Mouse (Mus musculus) forebrain, postnatal 0 days (tissue): Measurements from ENCODE around the gene Celsr1. TPM values are rescaled to one million over a fixed set of nuclear protein-coding genes. Genes with fewer than 3 reads are reported as not detected.
"Not testable (repeated sequence)": the region's sequence is repeated elsewhere in the genome, so short reads cannot be mapped to it uniquely, and the experiment has no call there.

Source experiments
- ATAC-seq: fragments of 200-750 bp; cut with Nextera tagmentation; 2 replicates; pipeline ENCODE4 v1.8.0; 2017; ENCODE audit warnings: mild to moderate bottlenecking, moderate library complexity
- DNase-seq: peaks from one replicate; pipeline ENCODE4 v3.0.0-alpha.2; 2015
- H3K27ac ChIP-seq: fragments of 300-500 bp; sonication (generic); 2 replicates; pipeline ENCODE4 v1.5.1; 2014; ENCODE audit warnings: low read depth, mild to moderate bottlenecking, antibody characterized with exemption, low read length, moderate library complexity, mixed read lengths
- H3K27me3 ChIP-seq: fragments of 300-500 bp; sonication (generic); 2 replicates; pipeline ENCODE4 v1.6.1; 2014; ENCODE audit warnings: mild to moderate bottlenecking, low read length, mixed read lengths; ENCODE audit not compliant: insufficient read depth
- H3K36me3 ChIP-seq: fragments of 300-500 bp; sonication (generic); 2 replicates; pipeline ENCODE4 v1.6.1; 2014; ENCODE audit warnings: mild to moderate bottlenecking, moderate library complexity; ENCODE audit not compliant: insufficient read depth
- H3K4me1 ChIP-seq: fragments of 300-500 bp; sonication (generic); 2 replicates; pipeline ENCODE4 v1.6.1; 2014; ENCODE audit warnings: antibody characterized with exemption; ENCODE audit not compliant: insufficient read depth
- H3K4me2 ChIP-seq: fragments of 300-500 bp; sonication (generic); 2 replicates; pipeline ENCODE4 v1.6.1; 2014; ENCODE audit warnings: low read depth, mild to moderate bottlenecking, moderate library complexity
- H3K4me3 ChIP-seq: fragments of 300-500 bp; sonication (generic); 2 replicates; pipeline ENCODE4 v1.5.1; 2014; ENCODE audit warnings: low read depth, low read length, mixed read lengths
- H3K9ac ChIP-seq: fragments of 300-500 bp; sonication (generic); 2 replicates; pipeline ENCODE4 v1.6.1; 2014; ENCODE audit warnings: mild to moderate bottlenecking
- H3K9me3 ChIP-seq: fragments of 300-500 bp; sonication (generic); 2 replicates; pipeline ENCODE4 v1.6.1; 2016; ENCODE audit warnings: low read length
- CTCF ChIP-seq: sonication (generic); IDR thresholded peaks from 2 replicates; pipeline ENCODE4 v1.5.1; 2016; ENCODE audit warnings: antibody characterized with exemption, control low read depth, low read depth
- WGBS: fragments of 180-500 bp; shearing (Covaris S2); extraction: QIAGEN DNeasy Blood & Tissue Kit; methylation state at CpG from one replicate; pipeline ENCODE4 v1.1.7; 2014; 5-methylcytosine and 5-hydroxymethylcytosine counted together
- polyA plus RNA-seq: library from polyadenylated mRNA; unstranded; fragments of >200 nt; fragmentation: Nextera tagmentation; extraction: Ambion mirVana; gene quantifications from 2 replicates; pipeline ENCODE4 v1.2.1, GENCODE M21; 2015
- total RNA-seq: library from RNA; depleted of rRNA; stranded (reverse); fragments of >200 nt; gene quantifications from 2 replicates; pipeline ENCODE4 v1.2.3, GENCODE M21; 2014

Celsr1 gene
- total and polyA plus RNA-seq, 2 experiments from 2014 or later: 0.97 to 13.0 TPM

DNA sequence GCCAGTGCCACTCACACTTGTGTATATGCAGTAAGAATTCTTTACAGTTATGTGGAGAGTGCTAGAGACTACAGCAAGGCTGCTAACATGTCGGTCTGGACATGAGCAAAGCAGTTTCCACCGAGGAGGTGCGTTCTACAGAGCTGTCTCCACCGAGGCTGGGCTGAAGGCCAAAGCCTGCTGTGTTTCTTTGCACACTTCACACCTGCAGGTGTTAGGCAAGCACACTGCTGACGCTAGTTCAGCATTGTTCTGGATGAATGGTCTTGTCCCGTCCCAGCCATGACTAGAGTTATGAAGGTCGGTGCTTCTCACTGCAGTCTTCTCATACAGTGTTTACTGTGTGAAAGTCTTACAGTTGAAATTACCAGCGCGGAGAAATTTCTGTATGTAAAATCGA is 141.6 kb downstream of the Celsr1 start:
- DNase-seq (no peak), ATAC-seq (no peak; the same call in 1 of the 2 replicates)
- Histone ChIP-seq H3K27ac (no peak overlapping the region), H3K4me2 (no peak overlapping the region), H3K4me3 (no peak overlapping the region), H3K9me3 (no peaks in the 10 kb centered on the region), H3K4me1 (no peaks in the 10 kb centered on the region), H3K9ac (no peak overlapping the region), H3K27me3 (no peaks in the 10 kb centered on the region), H3K36me3 (peaks cover 64% of the 10 kb centered on the region)
- no peak for TF ChIP-seq CTCF
- 47% methylated on average over 10 of the region's 10 CpGs for WGBS

- ATAC-seq (no peak), DNase-seq (no peak)
- H3K9ac ChIP-seq: no peak overlapping the region
- 87% methylated on average over 4 of the region's 4 CpGs for WGBS
- no peak overlapping the region for H3K4me3 ChIP-seq
- no peaks in the 10 kb centered on the region for H3K9me3 ChIP-seq
- H3K27ac ChIP-seq: no peak overlapping the region
- no peaks in the 10 kb centered on the region for H3K4me1 ChIP-seq
- H3K36me3 ChIP-seq: peaks cover 56% of the 10 kb centered on the region
- H3K4me2 ChIP-seq: no peak overlapping the region
- H3K27me3 ChIP-seq: no peaks in the 10 kb centered on the region
- TF ChIP-seq CTCF: no peak
Measured at GRCm38 (mm10) chr15:85889235-85889634, 144.3 kb downstream of the Celsr1 start.

DNA sequence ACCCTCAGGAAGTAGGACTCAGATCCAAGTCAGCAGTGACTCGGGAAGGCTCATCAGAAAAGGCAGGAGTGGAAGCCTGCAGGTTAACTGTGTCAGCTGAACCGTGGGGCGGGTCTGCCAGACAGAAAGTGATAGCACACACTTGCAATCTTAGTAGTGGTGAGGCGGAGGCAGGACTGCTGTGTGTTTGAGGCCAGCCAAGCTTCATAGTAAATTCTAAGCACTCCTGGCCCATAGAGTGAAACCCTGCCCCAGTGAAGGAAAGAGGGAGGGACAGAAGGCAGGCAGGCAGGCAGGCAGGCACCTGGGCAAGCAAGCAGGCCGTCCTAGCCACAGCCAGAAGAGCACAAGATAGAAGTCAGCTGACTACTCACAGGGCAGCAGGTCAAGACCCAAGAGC is 148.0 kb downstream of the Celsr1 start:
- Histone ChIP-seq H3K27ac (no peak overlapping the region), H3K27me3 (no peaks in the 10 kb centered on the region), H3K4me2 (no peak overlapping the region), H3K9me3 (no peaks in the 10 kb centered on the region), H3K4me1 (no peaks in the 10 kb centered on the region), H3K36me3 (peaks cover 50% of the 10 kb centered on the region), H3K9ac (no peak overlapping the region), H3K4me3 (no peak overlapping the region)
- ATAC-seq (no peak), DNase-seq (no peak)
- WGBS: 95% methylated on average over 5 of the region's 5 CpGs
- TF ChIP-seq CTCF: no peak

DNA sequence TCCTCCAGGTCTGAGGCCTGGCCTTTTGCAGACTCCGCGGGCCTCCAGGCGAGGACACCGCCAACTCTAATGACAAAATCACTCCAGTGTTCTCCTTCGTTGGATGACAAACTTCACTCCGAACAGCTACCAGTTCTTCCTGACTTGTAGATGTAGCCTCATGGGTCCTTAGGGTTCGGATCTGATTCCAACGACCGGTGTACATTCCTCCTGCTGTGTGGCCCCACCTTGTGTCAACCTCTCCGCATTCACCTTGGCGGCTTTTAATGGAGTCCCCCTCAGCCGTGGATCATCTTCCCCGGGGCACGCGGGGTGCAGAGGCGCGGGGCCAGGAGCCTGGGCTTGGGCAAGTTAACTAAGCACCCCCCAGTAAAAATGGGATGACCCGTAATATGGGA is 154.1 kb downstream of the Celsr1 start:
- ATAC-seq: peak; percentile 8; the same call in 1 of the 2 replicates
- peak overlapping the region; percentile 90 for H3K27ac ChIP-seq
- H3K4me1 ChIP-seq: peaks cover 7% of the 10 kb centered on the region; the same call in 1 of the 2 replicates
- TF ChIP-seq CTCF: no peak
- peak overlapping the region; percentile 81 for H3K4me3 ChIP-seq
- DNase-seq: no peak
- peaks cover 20% of the 10 kb centered on the region for H3K36me3 ChIP-seq
- no peaks in the 10 kb centered on the region for H3K9me3 ChIP-seq
- no peaks in the 10 kb centered on the region for H3K27me3 ChIP-seq
- peak overlapping the region; percentile 85 for H3K4me2 ChIP-seq
- peak overlapping the region; percentile 87 for H3K9ac ChIP-seq
- WGBS: under 1% methylated on average over 18 of the region's 18 CpGs

- Histone ChIP-seq H3K9me3 (no peaks in the 10 kb centered on the region), H3K9ac (peak within 1 kb of the TSS; percentile 87), H3K4me2 (peak within 1 kb of the TSS; percentile 85), H3K27me3 (no peaks in the 10 kb centered on the region), H3K27ac (peak within 1 kb of the TSS; percentile 90), H3K36me3 (peaks cover 16% of the 10 kb centered on the region), H3K4me3 (peak within 1 kb of the TSS; percentile 81), H3K4me1 (peaks cover 7% of the 10 kb centered on the region; the same call in 1 of the 2 replicates)
- peak; percentile 98 for ATAC-seq
- TF ChIP-seq CTCF: peak; percentile 76
- WGBS: 5% methylated on average over 46 of the region's 50 CpGs
- peak; percentile 96 for DNase-seq
Measured at GRCm38 (mm10) chr15:85878848-85879497, 154.6 kb downstream of the Celsr1 start, which contains the start of gene Trmu. TSS of gene Trmu (plus strand) at chr15:85879312.

GRCm38 (mm10) chr15:85877336-85877735 is 156.2 kb downstream of the Celsr1 start:
- no peak for ATAC-seq
- peaks cover 7% of the 10 kb centered on the region; the same call in 1 of the 2 replicates for H3K4me1 ChIP-seq
- peaks cover under 1% of the 10 kb centered on the region; the same call in 1 of the 2 replicates for H3K36me3 ChIP-seq

GRCm38 (mm10) chr15:85867696-85868095 is 165.9 kb downstream of the Celsr1 start:
- Histone ChIP-seq H3K36me3 (no peaks in the 10 kb centered on the region), H3K4me3 (no peak overlapping the region), H3K9ac (no peak overlapping the region), H3K27ac (no peak overlapping the region), H3K27me3 (no peaks in the 10 kb centered on the region), H3K9me3 (no peaks in the 10 kb centered on the region), H3K4me2 (no peak overlapping the region), H3K4me1 (no peaks in the 10 kb centered on the region)
- TF ChIP-seq CTCF: peak; percentile 91
- ATAC-seq: peak; percentile 71
- WGBS: 44% methylated on average over 6 of the region's 6 CpGs
- DNase-seq: peak; percentile 75

More at GRCm38 (mm10) chr15:85877336-85877735, 156.2 kb downstream of the Celsr1 start:
- TF ChIP-seq CTCF: no peak
- no peak overlapping the region for H3K4me2 ChIP-seq
- no peak overlapping the region for H3K27ac ChIP-seq
- H3K27me3 ChIP-seq: no peaks in the 10 kb centered on the region
- 94% methylated on average over 7 of the region's 7 CpGs for WGBS
- no peak for DNase-seq
- no peak overlapping the region for H3K4me3 ChIP-seq
- H3K9ac ChIP-seq: no peak overlapping the region
- H3K9me3 ChIP-seq: no peaks in the 10 kb centered on the region

DNA sequence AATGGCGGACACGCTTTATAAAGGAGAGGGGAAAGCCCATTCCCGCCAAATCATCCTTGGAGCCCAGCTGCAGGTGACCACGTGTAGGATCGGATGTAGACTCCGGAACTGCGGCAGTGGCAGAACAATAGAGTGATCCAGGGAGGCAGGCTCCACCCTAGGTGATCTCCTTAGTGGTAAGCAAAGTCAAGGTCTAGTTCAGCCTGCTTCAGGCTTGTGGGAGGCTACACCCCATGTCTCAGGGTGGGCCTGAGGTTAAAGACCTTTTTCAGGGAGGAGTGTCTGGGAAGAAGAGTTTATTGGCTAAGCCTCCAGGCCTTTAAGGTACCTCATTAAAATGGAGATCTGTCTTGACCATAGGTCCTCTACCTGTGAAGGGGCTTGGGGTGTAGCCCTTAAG is 167.7 kb downstream of the Celsr1 start:
- not testable (repeated sequence) for DNase-seq, H3K27me3 ChIP-seq, H3K4me1 ChIP-seq, H3K9me3 ChIP-seq, H3K36me3 ChIP-seq, H3K4me3 ChIP-seq, H3K9ac ChIP-seq, ATAC-seq, H3K27ac ChIP-seq, H3K4me2 ChIP-seq
- WGBS: 89% methylated on average over 7 of the region's 7 CpGs
